Mouse (Mus musculus) lung, postnatal 0 days (tissue): ENCODE measurements around the gene Adora2a.

ENCODE experiments used
- CTCF ChIP-seq: IDR thresholded peaks from 2 replicates; pipeline ENCODE4 v1.5.1; 2016; ENCODE audit warnings: antibody characterized with exemption, mild to moderate bottlenecking
- EP300 ChIP-seq: IDR thresholded peaks from 2 replicates; pipeline ENCODE4 v1.6.1; 2016; ENCODE audit warnings: antibody characterized with exemption, mild to moderate bottlenecking, control low read depth

DNA sequence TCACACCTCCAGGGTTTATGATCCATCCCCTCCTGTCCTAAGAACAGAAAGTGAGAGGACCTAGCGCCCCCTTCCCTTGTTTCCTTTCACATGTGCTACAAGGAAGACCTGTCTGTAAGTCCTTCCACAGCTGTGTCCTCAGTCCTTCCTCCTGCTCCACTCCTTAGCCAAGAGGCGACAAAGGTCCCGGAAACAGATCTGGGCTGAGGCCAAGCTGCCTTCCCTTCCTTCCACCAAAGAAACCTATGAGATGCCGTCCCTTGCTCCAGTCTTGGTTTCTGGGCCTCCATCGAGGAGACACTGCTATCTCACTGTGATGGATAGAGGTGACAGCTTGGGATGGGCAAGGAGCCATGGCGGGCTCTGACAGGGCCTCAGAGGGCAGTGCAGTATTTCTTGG lies 18.4 kb downstream of the Adora2a start:
- TF ChIP-seq CTCF: no peak
- TF ChIP-seq EP300: no peak
